Mouse (Mus musculus): ENCODE results near the gene Ccr7. TPM values are rescaled to one million over a fixed set of nuclear protein-coding genes. Genes with fewer than 3 reads are reported as not detected.
A peak's percentile ranks its signal among the peaks of the same experiment; 100 is the strongest.

Ccr7 gene
- total and polyA plus RNA-seq, 3 experiments = 203 to 306 (median 241) TPM

- in situ Hi-C loops (cut with MboI; ENCODE audit: low pct_ligation_motif_present, low pct_unique_long_range_greater_than_20kb, low sequenced_read_pairs) (no loop called here), dilution Hi-C loops (cut with MboI; ENCODE audit: extremely low pct_ligation_motif_present, extremely low pct_unique_long_range_greater_than_20kb, low sequenced_read_pairs) (no loop called here)
- Histone ChIP-seq H3K4me3 (replicated peaks in 1 of 3; ENCODE audit: low read depth in 2 of 3, low read length in 2 of 3, poor library complexity in 1 of 3) (no peak overlapping the region), H3K4me2 (ENCODE audit: insufficient read depth, low read depth, poor library complexity, severe bottlenecking) (no peak overlapping the region), H3K27ac (ENCODE audit: insufficient read depth, low read depth) (no peak overlapping the region), H3K4me1 (ENCODE audit: control insufficient read depth in 1 of 2, insufficient read depth in 2 of 2) (0 out of 4 replicates have a peak, but pooled peaks cover 2 to 3% of the 10 kb centered on the region in 2 experiments), H3K9me3 (replicated peaks; ENCODE audit: low read length) (peaks cover 6% of the 10 kb centered on the region), H3K9ac (ENCODE audit: insufficient read depth, low read depth) (no peak overlapping the region), H3K36me3 (replicated peaks in 1 of 2; ENCODE audit: control insufficient read depth in 1 of 2, insufficient read depth in 1 of 2, low read length in 1 of 2) (no peaks in the 10 kb centered on the region), H3K79me2 (replicated peaks; ENCODE audit: control insufficient read depth, extremely low read depth, insufficient read depth, poor library complexity, severe bottlenecking) (no peaks in the 10 kb centered on the region), H3K27me3 (replicated peaks) (peaks cover 2% of the 10 kb centered on the region)
- DNase-seq (ENCODE audit: extremely low read depth) = no peak
- TF ChIP-seq CTCF (conservative IDR thresholded peaks at IDR 0.05 in 1 of 2, IDR thresholded peaks at IDR 0.05 in 1 of 2; ENCODE audit: low read depth in 2 of 2, low read length in 2 of 2) (peak; percentile 48 to 52), RCOR1 (conservative IDR thresholded peaks at IDR 0.05; ENCODE audit: low read depth, low read length) (no peak), ZMIZ1 (IDR thresholded peaks at IDR 0.05; ENCODE audit: low read depth, low read length) (no peak), USF2 (conservative IDR thresholded peaks at IDR 0.05; ENCODE audit: low read depth, low read length) (no peak), SMC3 (IDR thresholded peaks at IDR 0.05; ENCODE audit: low read depth, low read length) (peak; percentile 20), RAD21 (IDR thresholded peaks at IDR 0.05; ENCODE audit: low read depth, low read length) (peak; percentile 35)
These were observed 44.3 kb downstream of the Ccr7 start for GRCm38 (mm10) chr11:99110370-99111110.

- Histone ChIP-seq H3K27me3 (replicated peaks) (no peaks in the 10 kb centered on the region), H3K9me3 (replicated peaks; ENCODE audit: low read length) (peaks cover 6% of the 10 kb centered on the region), H3K79me2 (replicated peaks; ENCODE audit: control insufficient read depth, extremely low read depth, insufficient read depth, poor library complexity, severe bottlenecking) (no peaks in the 10 kb centered on the region), H3K9ac (ENCODE audit: insufficient read depth, low read depth) (no peak overlapping the region), H3K36me3 (replicated peaks in 1 of 2; ENCODE audit: control insufficient read depth in 1 of 2, insufficient read depth in 1 of 2, low read length in 1 of 2) (no peaks in the 10 kb centered on the region), H3K27ac (ENCODE audit: insufficient read depth, low read depth) (no peak overlapping the region), H3K4me2 (ENCODE audit: insufficient read depth, low read depth, poor library complexity, severe bottlenecking) (no peak overlapping the region), H3K4me3 (replicated peaks in 1 of 3; ENCODE audit: low read depth in 2 of 3, low read length in 2 of 3, poor library complexity in 1 of 3) (no peak overlapping the region), H3K4me1 (ENCODE audit: control insufficient read depth in 1 of 2, insufficient read depth in 2 of 2) (peaks cover 2 to 11% of the 10 kb centered on the region in 2 experiments; a peak in 2 of 4 replicates)
- TF ChIP-seq ETS1 (conservative IDR thresholded peaks at IDR 0.05; ENCODE audit: low read depth, low read length) = no peak
- no peak for TF ChIP-seq BHLHE40 (IDR thresholded peaks at IDR 0.05; ENCODE audit: low read depth, low read length)
- DNase-seq (ENCODE audit: extremely low read depth) = no peak
- dilution Hi-C loops (cut with MboI; ENCODE audit: extremely low pct_ligation_motif_present, extremely low pct_unique_long_range_greater_than_20kb, low sequenced_read_pairs) = no loop called here
- in situ Hi-C loops (cut with MboI; ENCODE audit: low pct_ligation_motif_present, low pct_unique_long_range_greater_than_20kb, low sequenced_read_pairs) = no loop called here
These were observed 46.6 kb downstream of the Ccr7 start for GRCm38 (mm10) chr11:99108296-99108695.

DNA sequence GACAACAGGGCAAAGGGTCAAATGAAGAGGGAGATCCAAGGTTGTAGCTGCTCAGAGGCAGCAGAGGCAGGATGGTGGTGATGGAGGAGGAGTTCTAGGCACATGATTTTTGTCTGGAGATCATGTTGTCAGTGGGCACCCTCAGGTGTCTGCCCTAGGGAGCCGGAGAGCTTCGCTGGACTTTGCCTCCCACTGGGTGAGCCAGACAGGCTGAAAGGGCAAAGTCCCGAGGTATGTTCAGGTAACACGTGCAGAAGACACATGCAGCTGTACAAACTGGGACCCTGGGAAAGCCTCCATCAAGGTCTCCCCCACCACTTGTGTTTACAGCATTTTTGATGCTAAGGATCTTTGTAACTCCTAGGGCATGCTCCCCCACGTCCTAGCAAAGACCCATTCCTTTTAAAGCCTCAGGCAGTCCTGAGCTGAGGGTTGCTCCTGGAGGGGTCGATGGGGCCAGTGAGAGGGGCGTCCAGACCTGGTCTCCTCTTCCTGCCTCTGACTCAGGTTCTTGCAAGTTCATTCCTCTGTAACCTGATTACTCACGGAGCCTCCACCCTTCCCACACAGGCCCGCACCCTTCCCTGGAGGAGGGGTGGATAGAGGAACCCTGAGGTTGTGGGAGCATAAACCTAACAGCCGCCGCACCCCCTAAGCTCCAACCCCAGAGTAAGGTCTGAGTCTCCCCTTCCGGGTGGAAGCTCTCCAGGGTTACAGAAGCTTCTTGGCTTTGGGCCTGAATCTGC, 48.7 kb downstream of the Ccr7 start:
- Histone ChIP-seq H3K9me3 (replicated peaks; ENCODE audit: low read length) (peaks cover 6% of the 10 kb centered on the region), H3K36me3 (replicated peaks in 1 of 2; ENCODE audit: control insufficient read depth in 1 of 2, insufficient read depth in 1 of 2, low read length in 1 of 2) (no peaks in the 10 kb centered on the region), H3K9ac (ENCODE audit: insufficient read depth, low read depth) (no peak overlapping the region), H3K4me3 (replicated peaks in 1 of 3; ENCODE audit: low read depth in 2 of 3, low read length in 2 of 3, poor library complexity in 1 of 3) (no peak overlapping the region), H3K27me3 (replicated peaks) (no peaks in the 10 kb centered on the region), H3K4me2 (ENCODE audit: insufficient read depth, low read depth, poor library complexity, severe bottlenecking) (no peak overlapping the region), H3K27ac (ENCODE audit: insufficient read depth, low read depth) (no peak overlapping the region), H3K79me2 (replicated peaks; ENCODE audit: control insufficient read depth, extremely low read depth, insufficient read depth, poor library complexity, severe bottlenecking) (no peaks in the 10 kb centered on the region), H3K4me1 (ENCODE audit: control insufficient read depth in 1 of 2, insufficient read depth in 2 of 2) (peaks cover 1 to 9% of the 10 kb centered on the region in 2 experiments; a peak in 2 of 4 replicates)
- dilution Hi-C loops (cut with MboI; ENCODE audit: extremely low pct_ligation_motif_present, extremely low pct_unique_long_range_greater_than_20kb, low sequenced_read_pairs) (no loop called here), in situ Hi-C loops (cut with MboI; ENCODE audit: low pct_ligation_motif_present, low pct_unique_long_range_greater_than_20kb, low sequenced_read_pairs) (no loop called here)
- no peak for DNase-seq (ENCODE audit: extremely low read depth)
- TF ChIP-seq MEF2A (IDR thresholded peaks at IDR 0.05; ENCODE audit: borderline replicate concordance, low read depth, low read length) = no peak
- no peak for TF ChIP-seq USF1 (IDR thresholded peaks at IDR 0.05; ENCODE audit: low read depth, low read length)
- no peak for TF ChIP-seq MAZ (IDR thresholded peaks at IDR 0.05; ENCODE audit: low read depth, low read length)
- no peak for TF ChIP-seq PAX5 (IDR thresholded peaks at IDR 0.05; ENCODE audit: low read length)
- no peak for TF ChIP-seq SMC3 (IDR thresholded peaks at IDR 0.05; ENCODE audit: low read depth, low read length)
- no peak for TF ChIP-seq MXI1 (IDR thresholded peaks at IDR 0.05; ENCODE audit: low read depth, low read length)
